Mouse (Mus musculus): ENCODE measurements at regions not wholly inside any gene's neighbourhood (a gene's known extent, or its start where the extent isn't known, plus 50 kb on each side); places are given as distances from the start of the nearest gene placed in this dataset.

- no peak for DNase-seq
Observed at GRCm38 (mm10) chr10:111695918-111696760, 190.1 kb downstream of the Phlda1 start.

- DNase-seq: no peak
Observed at GRCm38 (mm10) chr10:111696987-111697386, 190.9 kb downstream of the Phlda1 start.

GRCm38 (mm10) chr10:111699557-111700508 lies 193.7 kb downstream of the Phlda1 start:
- no peak for DNase-seq

GRCm38 (mm10) chr10:111700570-111700969 lies 194.5 kb downstream of the Phlda1 start:
- no peak for DNase-seq

- DNase-seq: no peak
Observed at GRCm38 (mm10) chr10:111701138-111701537, 195.1 kb downstream of the Phlda1 start.

GRCm38 (mm10) chr10:111702435-111702834 lies 196.3 kb downstream of the Phlda1 start:
- DNase-seq: no peak

GRCm38 (mm10) chr10:111703447-111703846 lies 197.4 kb downstream of the Phlda1 start:
- DNase-seq: no peak

GRCm38 (mm10) chr10:111711519-111712113 lies 205.5 kb downstream of the Phlda1 start:
- no peak for DNase-seq

GRCm38 (mm10) chr10:111712991-111713390 lies 206.9 kb downstream of the Phlda1 start:
- DNase-seq: no peak

- no peak for DNase-seq
Observed at GRCm38 (mm10) chr10:111713676-111714075, 207.6 kb downstream of the Phlda1 start.

- DNase-seq: no peak
Observed at GRCm38 (mm10) chr10:111715172-111715571, 209.1 kb downstream of the Phlda1 start.

GRCm38 (mm10) chr10:111719632-111720031 lies 213.5 kb downstream of the Phlda1 start:
- peak; percentile 37 for DNase-seq

- DNase-seq: peak; percentile 22
Observed at GRCm38 (mm10) chr10:111721068-111721467, 215.0 kb downstream of the Phlda1 start.

GRCm38 (mm10) chr10:111723885-111724284 lies 217.8 kb downstream of the Phlda1 start:
- DNase-seq: no peak

- no peak for DNase-seq
Observed at GRCm38 (mm10) chr10:111724574-111725414, 218.7 kb downstream of the Phlda1 start.

- no peak for DNase-seq
Observed at GRCm38 (mm10) chr10:111736026-111736425, 229.9 kb downstream of the Phlda1 start.

- no peak for DNase-seq
Observed at GRCm38 (mm10) chr10:111739471-111740138, 232.9 kb upstream of the Krr1 start.

- DNase-seq: no peak
Observed at GRCm38 (mm10) chr10:111740586-111741265, 231.7 kb upstream of the Krr1 start.

GRCm38 (mm10) chr10:111741301-111741945 lies 231.0 kb upstream of the Krr1 start:
- peak; percentile 25 for DNase-seq

GRCm38 (mm10) chr10:111743291-111743690 lies 229.2 kb upstream of the Krr1 start:
- DNase-seq: no peak

Data from heart, postnatal 4 days (tissue).